Mouse (Mus musculus) ES-Bruce4 (cell line): ENCODE measurements around the gene Ccdc57.

Experiments
- CTCF ChIP-seq: IDR thresholded peaks from one replicate; pipeline ENCODE4 v1.8.1; 2011; ENCODE audit warnings: low read depth, low read length
- POLR2A ChIP-seq: IDR thresholded peaks from one replicate; pipeline ENCODE4 v1.8.1; 2011; ENCODE audit warnings: low read length; ENCODE audit not compliant: insufficient read depth

- TF ChIP-seq CTCF (no peak), POLR2A (no peak)
These were observed 49.0 kb upstream of the Ccdc57 start for GRCm38 (mm10) chr11:120981661-120982060.
